Mouse (Mus musculus): ENCODE data around the gene C130050O18Rik. TPM values are rescaled to one million over a fixed set of nuclear protein-coding genes. Genes with fewer than 3 reads are reported as not detected.

C130050O18Rik gene
- polyA plus RNA-seq, 1 experiment from 2014 or later = 0.20 TPM

GRCm38 (mm10) chr5:139371631-139372401 is 33.3 kb upstream of the C130050O18Rik start:
- Histone ChIP-seq H3K9me3 (no peaks in the 10 kb centered on the region), H3K36me3 (no peaks in the 10 kb centered on the region), H3K4me2 (replicated peaks) (peak overlapping the region; percentile 79), H3K4me1 (peaks cover 18% of the 10 kb centered on the region), H3K27me3 (no peaks in the 10 kb centered on the region), H3K9ac (replicated peaks) (peak overlapping the region; percentile 89), H3K27ac (replicated peaks) (peak overlapping the region; percentile 74), H3K4me3 (peak overlapping the region; percentile 65)
- peak; percentile 91 for ATAC-seq (replicated peaks)
- WGBS = 2% methylated on average over 39 of the region's 39 CpGs

DNA sequence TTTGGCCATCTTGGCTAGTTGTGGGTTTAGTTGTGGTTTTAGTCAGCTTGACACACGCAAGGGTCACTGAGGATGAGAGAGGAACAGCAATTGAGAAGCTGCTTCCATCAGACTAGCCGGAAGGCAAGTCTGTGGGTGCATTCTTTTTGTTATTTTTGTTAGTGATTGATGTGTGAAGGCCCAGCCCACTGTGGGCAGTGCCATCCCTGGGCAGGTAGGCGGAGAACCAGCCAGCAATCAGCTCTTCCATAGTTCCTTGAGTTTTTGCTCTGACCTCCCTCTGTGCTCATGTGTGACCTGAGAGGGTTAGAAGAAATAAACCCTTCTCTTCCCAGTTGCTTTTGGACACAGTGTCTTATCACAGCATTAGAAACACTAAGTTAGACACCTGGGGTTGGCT is 32.0 kb upstream of the C130050O18Rik start:
- Histone ChIP-seq H3K9ac (replicated peaks) (no peak overlapping the region), H3K9me3 (no peaks in the 10 kb centered on the region), H3K4me2 (replicated peaks) (no peak overlapping the region), H3K4me1 (peaks cover 18% of the 10 kb centered on the region), H3K27ac (replicated peaks) (no peak overlapping the region), H3K27me3 (no peaks in the 10 kb centered on the region), H3K36me3 (no peaks in the 10 kb centered on the region), H3K4me3 (no peak overlapping the region)
- no peak for ATAC-seq (replicated peaks)
- WGBS = 82% methylated on average over 3 of the region's 3 CpGs

DNA sequence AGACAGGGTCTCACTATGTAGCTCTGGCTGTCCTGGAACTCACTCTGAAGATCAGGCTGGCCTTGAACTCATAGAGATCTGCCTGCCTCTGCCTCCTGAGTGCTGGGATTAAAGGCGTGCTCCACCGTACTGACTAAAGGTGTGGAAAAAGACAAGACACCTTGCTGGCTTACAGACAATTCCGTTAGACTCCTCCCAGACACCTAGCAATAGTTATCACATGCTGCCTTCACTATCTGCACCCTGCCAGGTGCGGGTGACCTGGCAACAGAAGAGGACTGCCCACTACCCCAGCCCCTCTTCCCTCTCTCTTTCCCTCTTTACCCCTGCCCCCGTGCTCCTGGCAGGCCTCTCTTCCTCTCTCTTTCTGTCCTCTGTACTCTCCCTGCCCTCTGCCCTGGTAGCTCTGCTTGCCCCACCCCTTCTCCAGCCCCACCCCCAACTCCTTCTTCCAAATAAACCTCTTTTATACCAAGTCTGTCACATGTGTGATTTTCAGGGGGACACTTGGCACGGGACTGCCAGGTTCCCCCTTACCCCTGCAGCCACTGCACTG is 31.1 kb upstream of the C130050O18Rik start:
- H3K4me3 ChIP-seq = no peak overlapping the region
- H3K4me1 ChIP-seq = peaks cover 19% of the 10 kb centered on the region
- H3K9me3 ChIP-seq = no peaks in the 10 kb centered on the region
- no peak overlapping the region for H3K27ac ChIP-seq (replicated peaks)
- no peak for ATAC-seq (replicated peaks)
- H3K36me3 ChIP-seq = no peaks in the 10 kb centered on the region
- H3K4me2 ChIP-seq (replicated peaks) = no peak overlapping the region
- WGBS = 83% methylated on average over 6 of the region's 6 CpGs
- no peak overlapping the region for H3K9ac ChIP-seq (replicated peaks)
- no peaks in the 10 kb centered on the region for H3K27me3 ChIP-seq

DNA sequence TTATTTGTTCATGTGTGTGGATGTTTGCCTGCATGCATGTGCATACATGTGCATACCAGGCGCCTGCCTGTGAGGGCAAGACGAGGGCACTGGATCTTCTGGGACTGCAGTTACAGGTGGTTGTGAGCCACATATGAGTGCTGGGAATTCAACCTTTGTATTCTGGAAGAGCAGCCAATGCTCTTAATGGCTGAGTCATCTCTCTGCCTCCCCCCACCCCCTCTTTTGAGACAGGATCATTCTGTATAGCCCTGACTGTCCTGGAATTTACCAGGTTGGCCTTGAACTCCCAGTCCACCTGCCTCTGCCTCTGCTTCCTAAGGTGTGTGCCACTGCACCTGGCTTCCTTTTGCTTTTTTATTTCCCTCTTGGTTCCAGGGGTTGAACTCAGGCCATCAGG is 30.2 kb upstream of the C130050O18Rik start:
- H3K27ac ChIP-seq (replicated peaks) = no peak overlapping the region
- H3K4me2 ChIP-seq (replicated peaks) = no peak overlapping the region
- no peak overlapping the region for H3K4me3 ChIP-seq
- no peaks in the 10 kb centered on the region for H3K27me3 ChIP-seq
- no peak for ATAC-seq (replicated peaks)
- H3K9ac ChIP-seq (replicated peaks) = no peak overlapping the region
- no peaks in the 10 kb centered on the region for H3K9me3 ChIP-seq
- H3K36me3 ChIP-seq = no peaks in the 10 kb centered on the region
- peaks cover 20% of the 10 kb centered on the region for H3K4me1 ChIP-seq
- 78% methylated on average over 2 of the region's 2 CpGs for WGBS

DNA sequence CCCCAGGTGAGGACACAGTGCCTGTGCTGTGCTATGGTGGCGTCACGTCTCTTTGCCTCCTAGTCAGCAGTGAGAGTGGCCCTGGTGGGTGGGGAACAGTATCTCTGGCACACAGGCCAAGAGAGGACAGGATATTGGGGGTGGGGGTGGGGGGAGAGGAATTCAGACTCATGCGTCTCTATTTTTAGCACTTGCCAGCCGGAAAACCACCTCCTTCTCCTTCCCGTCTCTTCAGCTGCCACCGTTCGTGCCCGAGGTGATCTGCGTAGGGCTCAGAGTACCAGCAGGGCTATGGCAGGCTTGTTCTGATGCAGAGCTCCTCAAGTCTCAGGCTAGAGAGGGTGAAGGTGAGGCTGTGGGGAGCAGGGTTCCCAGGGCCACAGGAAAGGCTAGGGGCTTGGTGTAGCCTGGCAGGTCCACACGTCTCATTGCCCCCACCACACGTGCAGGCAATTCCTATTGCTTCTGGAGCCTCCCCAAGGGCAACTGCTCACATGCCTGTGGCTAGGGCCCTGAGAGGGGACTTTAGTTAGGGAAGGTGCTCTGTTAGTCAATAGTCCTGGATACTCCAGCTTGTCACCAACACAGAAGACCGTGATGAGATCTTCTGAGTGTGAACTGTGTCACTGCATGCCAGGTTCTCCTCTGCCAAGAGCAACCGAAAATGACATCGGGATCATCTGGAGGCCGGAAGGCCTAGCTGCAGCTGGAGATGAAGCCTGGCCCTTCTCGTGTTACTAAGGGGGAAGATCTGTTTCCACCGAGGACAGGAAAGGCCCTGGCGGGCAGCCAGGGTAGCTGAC is 27.4 kb upstream of the C130050O18Rik start, which contains the start of gene Gpr146:
TSS of gene Gpr146 (plus strand) at position 230 of the 803 bp plus-strand sequence.
- no peak within 1 kb of the TSS for H3K4me3 ChIP-seq

DNA sequence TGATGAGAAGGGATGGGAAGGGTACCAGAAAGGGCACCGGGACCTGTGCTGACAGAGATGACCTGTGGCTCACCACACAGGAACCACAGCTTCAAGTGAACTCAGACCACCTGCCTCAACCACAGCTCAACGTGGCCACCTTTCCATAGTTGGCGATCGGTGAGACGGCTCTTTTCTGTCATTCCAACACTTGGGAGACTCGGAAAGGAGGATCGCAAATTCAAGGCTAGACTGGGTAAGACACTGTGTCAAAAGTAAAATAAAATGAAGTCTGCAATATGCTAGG is 26.9 kb upstream of the C130050O18Rik start:
- no peak for ATAC-seq (replicated peaks)
- Histone ChIP-seq H3K9ac (replicated peaks) (no peak overlapping the region), H3K4me1 (peaks cover 17% of the 10 kb centered on the region), H3K4me3 (no peak overlapping the region), H3K9me3 (no peaks in the 10 kb centered on the region), H3K36me3 (no peaks in the 10 kb centered on the region), H3K27ac (replicated peaks) (no peak overlapping the region), H3K4me2 (replicated peaks) (no peak overlapping the region), H3K27me3 (no peaks in the 10 kb centered on the region)
- 88% methylated on average over 7 of the region's 7 CpGs for whole genome bisulfite sequencing

More for the DNA sequence above, 27.4 kb upstream of the C130050O18Rik start, which contains the start of gene Gpr146:
- Histone ChIP-seq H3K9ac (replicated peaks) (no peak within 1 kb of the TSS), H3K9me3 (no peaks in the 10 kb centered on the region), H3K36me3 (no peaks in the 10 kb centered on the region), H3K4me2 (replicated peaks) (no peak within 1 kb of the TSS), H3K27me3 (no peaks in the 10 kb centered on the region), H3K4me1 (peaks cover 18% of the 10 kb centered on the region), H3K27ac (replicated peaks) (peak within 1 kb of the TSS; percentile 20; the same call in 1 of the 2 replicates)
- WGBS = 78% methylated on average over 18 of the region's 18 CpGs
- ATAC-seq (replicated peaks) = no peak

DNA sequence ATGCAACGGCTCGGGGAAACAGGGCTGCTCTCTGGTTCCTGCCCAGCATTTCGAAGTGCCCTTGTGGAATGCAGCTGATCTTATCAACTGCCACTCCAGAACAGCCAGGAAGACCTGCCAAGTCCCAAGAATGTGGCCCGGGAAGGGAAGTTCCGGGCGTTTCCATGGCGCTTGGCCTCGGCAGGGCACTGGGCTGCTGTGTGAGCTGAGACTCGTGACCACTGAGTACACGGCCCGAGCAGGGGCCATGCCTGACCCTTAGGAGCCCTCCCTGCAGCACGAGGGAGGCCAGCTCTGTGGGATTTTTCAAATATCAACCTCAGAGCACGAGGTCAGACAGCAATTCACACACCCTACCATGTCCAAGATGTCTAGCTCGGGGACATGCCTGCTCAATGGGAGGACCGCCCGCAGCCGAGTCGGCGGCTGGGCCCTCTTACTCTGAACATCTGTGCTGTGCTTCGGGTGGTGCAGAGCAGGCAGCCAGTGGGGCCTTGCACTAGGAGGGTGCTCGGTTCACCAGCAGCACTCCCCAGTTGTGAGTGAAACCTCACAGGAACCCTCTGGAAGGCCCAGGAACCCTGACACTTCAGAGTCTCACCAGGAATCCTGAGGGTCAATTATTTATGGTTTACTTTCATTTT is 26.0 kb upstream of the C130050O18Rik start:
- Histone ChIP-seq H3K27ac (replicated peaks) (no peak overlapping the region), H3K9ac (replicated peaks) (no peak overlapping the region), H3K4me2 (replicated peaks) (no peak overlapping the region), H3K36me3 (no peaks in the 10 kb centered on the region), H3K27me3 (no peaks in the 10 kb centered on the region), H3K4me1 (peaks cover 17% of the 10 kb centered on the region), H3K9me3 (no peaks in the 10 kb centered on the region), H3K4me3 (no peak overlapping the region)
- ATAC-seq (replicated peaks) = no peak
- 64% methylated on average over 21 of the region's 21 CpGs for WGBS

GRCm38 (mm10) chr5:139379771-139380384 is 25.2 kb upstream of the C130050O18Rik start:
- Histone ChIP-seq H3K9ac (replicated peaks) (peak overlapping the region; percentile 64), H3K36me3 (no peaks in the 10 kb centered on the region), H3K27me3 (no peaks in the 10 kb centered on the region), H3K27ac (replicated peaks) (no peak overlapping the region), H3K9me3 (no peaks in the 10 kb centered on the region), H3K4me2 (replicated peaks) (peak overlapping the region; percentile 92), H3K4me1 (peaks cover 17% of the 10 kb centered on the region), H3K4me3 (peak overlapping the region; percentile 58)
- peak; percentile 15; the same call in 1 of the 2 replicates for ATAC-seq (replicated peaks)
- WGBS = 20% methylated on average over 8 of the region's 8 CpGs

DNA sequence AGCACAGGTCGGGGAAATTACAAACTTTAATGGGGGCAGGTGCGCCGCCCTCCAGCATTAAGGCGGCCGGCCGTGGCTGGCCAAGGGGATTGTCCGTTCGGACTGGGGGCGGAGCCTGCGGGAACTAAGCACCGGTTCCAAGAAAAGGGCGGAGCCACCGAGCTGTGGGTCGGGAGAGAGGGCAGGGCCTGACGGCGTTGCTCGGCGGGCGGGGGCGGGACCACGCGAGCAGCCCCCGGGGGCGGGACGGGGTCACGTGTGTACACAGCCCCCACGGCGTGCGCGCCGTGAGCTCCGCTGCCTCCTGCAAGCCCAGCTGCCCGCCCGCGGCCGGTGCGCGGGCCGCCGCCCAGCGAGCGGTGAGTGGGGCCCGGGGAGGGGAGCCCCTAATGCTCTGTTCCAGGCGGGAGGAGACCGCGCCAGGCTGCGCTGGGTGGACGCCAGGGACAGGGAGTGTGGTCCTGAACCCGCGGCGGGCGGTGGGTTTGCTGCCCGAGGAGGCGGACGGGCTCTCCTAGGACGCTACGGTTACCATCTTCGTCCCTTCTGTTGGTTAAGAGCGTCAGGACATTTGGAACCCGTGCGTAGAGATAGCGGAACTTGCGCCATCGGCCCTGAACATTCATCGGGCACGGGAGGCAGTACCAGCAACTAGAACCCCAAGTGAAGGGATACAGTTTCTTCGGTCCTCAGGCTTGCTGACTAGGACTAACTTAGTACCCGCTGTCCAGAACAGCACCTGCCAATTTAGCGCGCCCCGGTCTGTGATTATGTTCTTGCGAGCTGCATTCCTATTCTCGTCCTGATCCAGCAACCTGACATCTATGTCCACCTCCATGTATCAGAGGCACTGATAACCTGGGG is 24.5 kb upstream of the C130050O18Rik start:
- Histone ChIP-seq H3K4me2 (replicated peaks) (peak overlapping the region; percentile 92), H3K9me3 (no peaks in the 10 kb centered on the region), H3K4me1 (peaks cover 17% of the 10 kb centered on the region), H3K27ac (replicated peaks) (no peak overlapping the region; the same call in 1 of the 2 replicates), H3K27me3 (no peaks in the 10 kb centered on the region), H3K9ac (replicated peaks) (peak overlapping the region; percentile 64), H3K36me3 (no peaks in the 10 kb centered on the region), H3K4me3 (peak overlapping the region; percentile 58)
- ATAC-seq (replicated peaks) = peak; percentile 71
- under 1% methylated on average over 73 of the region's 73 CpGs for WGBS

- no peak overlapping the region for H3K9ac ChIP-seq (replicated peaks)
- no peak overlapping the region for H3K4me3 ChIP-seq
- H3K4me1 ChIP-seq = peaks cover 17% of the 10 kb centered on the region
- H3K27ac ChIP-seq (replicated peaks) = no peak overlapping the region
- no peak for ATAC-seq (replicated peaks)
- H3K4me2 ChIP-seq (replicated peaks) = no peak overlapping the region
- no peaks in the 10 kb centered on the region for H3K36me3 ChIP-seq
- WGBS = 85% methylated on average over 18 of the region's 18 CpGs
- H3K27me3 ChIP-seq = no peaks in the 10 kb centered on the region
- no peaks in the 10 kb centered on the region for H3K9me3 ChIP-seq
Observed at GRCm38 (mm10) chr5:139381586-139382513, 23.2 kb upstream of the C130050O18Rik start.

Data from forebrain, embryonic 15.5 days (tissue).